Mouse (Mus musculus): ENCODE data around the gene Arpc3. TPM values are rescaled to one million over a fixed set of nuclear protein-coding genes. Genes with fewer than 3 reads are reported as not detected.

Gene Arpc3
- polyA plus RNA-seq, 1 experiment: 294 TPM

DNA sequence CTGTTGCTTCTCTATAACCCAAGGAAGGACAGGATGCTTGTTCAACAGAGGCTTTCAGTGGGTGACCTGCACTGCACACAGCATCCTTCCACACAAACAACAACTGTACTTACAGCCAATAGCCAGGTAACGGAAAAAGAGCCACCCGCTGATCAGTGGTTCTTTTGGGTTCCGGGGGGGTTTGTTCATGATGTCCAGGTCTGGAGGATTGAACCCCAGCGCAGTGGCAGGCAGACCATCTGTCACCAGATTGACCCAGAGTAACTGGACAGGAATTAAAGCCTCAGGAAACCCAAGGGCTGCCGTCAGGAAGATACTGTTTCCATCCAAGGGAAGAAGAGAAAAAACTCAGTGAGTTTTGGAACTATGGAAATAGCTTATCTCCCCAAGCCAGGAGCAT, 67.7 kb downstream of the Arpc3 start:
- no peak overlapping the region for H3K27ac ChIP-seq (ENCODE audit: insufficient read depth, low read length)
- H3K4me3 ChIP-seq (ENCODE audit: insufficient read depth, low read length): no peak overlapping the region
- H3K4me1 ChIP-seq (ENCODE audit: control insufficient read depth, insufficient read depth, low read length): no peaks in the 10 kb centered on the region; the same call in 1 of the 2 replicates
- TF ChIP-seq POLR2A (IDR thresholded peaks at IDR 0.05; ENCODE audit: extremely low read depth, insufficient read depth, low read length) (no peak), CTCF (IDR thresholded peaks at IDR 0.05; ENCODE audit: extremely low read depth, insufficient read depth, low read length) (no peak)

DNA sequence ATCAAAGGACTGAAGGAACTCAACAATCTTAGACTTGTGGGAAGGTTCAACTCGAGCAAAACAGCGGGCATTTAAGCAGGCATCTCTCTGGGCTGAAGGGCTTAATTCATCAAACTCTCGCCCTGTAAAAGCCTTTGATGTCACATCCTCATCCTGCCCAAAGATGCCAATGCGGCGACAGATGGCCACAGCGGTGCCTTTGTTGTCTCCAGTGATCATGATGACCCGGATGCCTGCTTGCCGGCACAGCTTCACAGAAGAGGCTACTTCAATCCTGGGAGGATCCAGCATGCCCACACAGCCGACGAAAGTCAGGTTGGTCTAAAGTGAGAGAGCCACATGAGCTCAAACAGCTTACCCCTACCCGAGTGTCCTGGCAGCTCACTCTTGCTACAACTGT, 69.0 kb downstream of the Arpc3 start:
- no peak overlapping the region for H3K27ac ChIP-seq (ENCODE audit: insufficient read depth, low read length)
- no peak for TF ChIP-seq POLR2A (IDR thresholded peaks at IDR 0.05; ENCODE audit: extremely low read depth, insufficient read depth, low read length)
- no peak for TF ChIP-seq CTCF (IDR thresholded peaks at IDR 0.05; ENCODE audit: extremely low read depth, insufficient read depth, low read length)
- no peaks in the 10 kb centered on the region; the same call in 1 of the 2 replicates for H3K4me1 ChIP-seq (ENCODE audit: control insufficient read depth, insufficient read depth, low read length)

DNA sequence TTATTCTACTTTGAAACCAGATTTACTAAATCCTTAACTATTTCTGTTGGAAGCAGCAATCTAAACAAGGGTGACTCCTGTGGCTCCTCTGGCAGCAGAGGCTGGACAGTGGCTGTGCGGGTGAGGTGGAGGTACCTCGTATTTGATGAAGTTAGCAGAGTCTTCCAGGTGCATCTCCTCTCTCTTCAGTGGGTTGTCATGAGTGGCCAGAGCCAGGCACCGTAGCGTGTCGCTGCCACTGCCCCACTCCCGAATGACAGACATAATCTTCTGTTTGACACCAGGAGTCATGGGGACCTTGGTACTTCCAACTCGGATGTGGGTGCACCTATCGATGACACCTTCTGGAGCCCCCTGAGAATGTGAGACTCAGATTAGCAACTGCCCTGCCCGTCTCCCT, 69.8 kb downstream of the Arpc3 start:
- TF ChIP-seq CTCF (IDR thresholded peaks at IDR 0.05; ENCODE audit: extremely low read depth, insufficient read depth, low read length) (no peak), POLR2A (IDR thresholded peaks at IDR 0.05; ENCODE audit: extremely low read depth, insufficient read depth, low read length) (no peak)

More for the DNA sequence above, 69.0 kb downstream of the Arpc3 start:
- no peak overlapping the region for H3K4me3 ChIP-seq (ENCODE audit: insufficient read depth, low read length)

More for the DNA sequence above, 69.8 kb downstream of the Arpc3 start:
- H3K4me3 ChIP-seq (ENCODE audit: insufficient read depth, low read length): no peak overlapping the region
- no peaks in the 10 kb centered on the region; the same call in 1 of the 2 replicates for H3K4me1 ChIP-seq (ENCODE audit: control insufficient read depth, insufficient read depth, low read length)
- no peak overlapping the region for H3K27ac ChIP-seq (ENCODE audit: insufficient read depth, low read length)

Other genes starting within 250 kb of the Arpc3 start
- gene Ppp1cc, start 233.6 kb upstream of the Arpc3 start, polyA plus RNA-seq (2012; rRNA removed): 186 and 195 TPM in 2 replicates
- gene Hvcn1, start 185.1 kb upstream of the Arpc3 start, polyA plus RNA-seq (2012; rRNA removed): 3.6 and 3.9 TPM in 2 replicates
- gene Tctn1, start 127.4 kb upstream of the Arpc3 start, polyA plus RNA-seq (2012; rRNA removed): 28.0 and 29.4 TPM in 2 replicates
- 25.0 and 27.9 TPM in 2 replicates for gene Pptc7, start 107.5 kb upstream of the Arpc3 start, polyA plus RNA-seq (2012; rRNA removed)
- gene Rad9b, start 37.6 kb upstream of the Arpc3 start, polyA plus RNA-seq (2012; rRNA removed): 9.5 and 10.4 TPM in 2 replicates
- 183 and 191 TPM in 2 replicates for gene Vps29, start 37.5 kb upstream of the Arpc3 start, polyA plus RNA-seq (2012; rRNA removed)
- 28.4 and 30.4 TPM in 2 replicates for gene Gpn3, start 20.0 kb upstream of the Arpc3 start, polyA plus RNA-seq (2012; rRNA removed)
- gene Fam216a, start 19.5 kb upstream of the Arpc3 start, polyA plus RNA-seq (2012; rRNA removed): 96.0 and 98.2 TPM in 2 replicates
- 34.1 and 38.7 TPM in 2 replicates for gene Anapc7, start 29.8 kb downstream of the Arpc3 start, polyA plus RNA-seq (2012; rRNA removed)
- gene Atp2a2, start 110.3 kb downstream of the Arpc3 start, polyA plus RNA-seq (2012; rRNA removed): 354 and 358 TPM in 2 replicates
- 21.8 and 25.5 TPM in 2 replicates for gene Ift81, start 222.6 kb downstream of the Arpc3 start, polyA plus RNA-seq (2012; rRNA removed)

All from cortical plate, adult 2 months (tissue).